In the genomic region with DNA sequence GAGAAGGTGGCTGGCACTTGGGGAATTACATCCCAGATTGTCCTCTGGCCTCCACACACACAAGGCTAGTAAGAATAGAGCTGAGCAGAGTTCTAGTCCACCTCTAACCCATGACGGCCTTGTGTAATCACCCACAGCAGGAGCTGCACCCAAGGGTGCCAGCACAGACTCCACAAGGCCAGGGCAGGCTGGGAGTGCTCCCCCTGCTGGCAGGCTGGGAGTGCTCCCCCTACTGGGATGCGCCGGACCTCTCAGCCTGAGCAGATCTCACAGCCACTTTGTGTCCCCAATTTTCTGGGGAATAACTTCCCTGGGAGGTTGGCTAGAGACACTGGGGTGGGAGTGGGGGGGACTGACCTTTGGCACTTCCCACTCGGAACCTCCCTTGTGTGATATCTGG, we compare ENCODE assay signal across 8 mouse cellular contexts.
A peak's percentile ranks its signal among the peaks of the same experiment; 100 is the strongest.
DNase-seq lines count a peak whose midpoint lies in the region; ATAC-seq and TF ChIP-seq lines count a peak whose summit lies in the region.

No protein-coding gene starts in this region.

- no peak for ATAC-seq in hindbrain, embryonic 11.5 days (ENCODE audit: low FRiP score)
- ATAC-seq in hindbrain, embryonic 12.5 days (ENCODE audit: low FRiP score), result no peak

- WGBS in hindbrain, embryonic 11.5 days, result 26% methylated on average over 4 of the region's 4 CpGs
- 16% methylated on average over 4 of the region's 4 CpGs for WGBS in hindbrain, embryonic 12.5 days
- WGBS in olfactory bulb, adult 2 months, result 24% methylated on average over 4 of the region's 4 CpGs

- no peaks in the 10 kb centered on the region for H3K4me1 ChIP-seq in hindbrain, embryonic 11.5 days (replicated peaks; ENCODE audit: control insufficient read depth, insufficient read depth, low read length)
- no peaks in the 10 kb centered on the region for H3K4me1 ChIP-seq in hindbrain, embryonic 12.5 days
- no peaks in the 10 kb centered on the region for H3K4me1 ChIP-seq in bone marrow macrophage, adult 2 months (ENCODE audit: control insufficient read depth, insufficient read depth, low read length)
- H3K4me1 ChIP-seq in olfactory bulb, adult 2 months (ENCODE audit: control insufficient read depth, insufficient read depth, low read length), result no peaks in the 10 kb centered on the region

- H3K36me3 ChIP-seq in hindbrain, embryonic 11.5 days (ENCODE audit: control insufficient read depth, insufficient read depth, low read length), result no peaks in the 10 kb centered on the region
- H3K36me3 ChIP-seq in hindbrain, embryonic 12.5 days, result no peaks in the 10 kb centered on the region

- no peaks in the 10 kb centered on the region for H3K27me3 ChIP-seq in hindbrain, embryonic 11.5 days (ENCODE audit: control insufficient read depth, insufficient read depth, low read length)
- 0 out of 2 replicates have a peak, but pooled peaks cover 7% of the 10 kb centered on the region for H3K27me3 ChIP-seq in hindbrain, embryonic 12.5 days

- TF ChIP-seq CTCF in bone marrow macrophage, adult 2 months (IDR thresholded peaks at IDR 0.05; ENCODE audit: low read depth, low read length), result peak; percentile 82
- peak; percentile 89 for TF ChIP-seq CTCF in olfactory bulb, adult 2 months (IDR thresholded peaks at IDR 0.05; ENCODE audit: insufficient read depth, low read depth, low read length)

- TF ChIP-seq POLR2A in bone marrow macrophage, adult 2 months (IDR thresholded peaks at IDR 0.05; ENCODE audit: borderline replicate concordance, low read depth, low read length), result no peak
- TF ChIP-seq POLR2A in olfactory bulb, adult 2 months (IDR thresholded peaks at IDR 0.05; ENCODE audit: insufficient read depth, low read depth, low read length), result no peak

- H3K4me3 ChIP-seq in hindbrain, embryonic 11.5 days (ENCODE audit: low read depth, low read length), result no peak overlapping the region
- H3K4me3 ChIP-seq in hindbrain, embryonic 12.5 days, result no peak overlapping the region
- no peak overlapping the region for H3K4me3 ChIP-seq in bone marrow macrophage, adult 2 months (ENCODE audit: insufficient read depth, low read length)
- no peak overlapping the region for H3K4me3 ChIP-seq in olfactory bulb, adult 2 months (ENCODE audit: insufficient read depth, low read depth, low read length)

- H3K9me3 ChIP-seq in hindbrain, embryonic 11.5 days (ENCODE audit: control insufficient read depth, low read length), result no peaks in the 10 kb centered on the region
- H3K9me3 ChIP-seq in hindbrain, embryonic 12.5 days (replicated peaks), result no peaks in the 10 kb centered on the region

- peak; percentile 51 for DNase-seq in hindbrain, embryonic 11.5 days (ENCODE audit: low spot score)
- DNase-seq in urinary bladder, postnatal 25 days (ENCODE audit: low spot score), result peak; percentile 63
- no peak for DNase-seq in urinary bladder, postnatal 4 days (ENCODE audit: low spot score in 2 of 2)
- peak; percentile 67 for DNase-seq in induced T-regulatory cell, adult 2 months (ENCODE audit: low read depth)
- DNase-seq in yolk sac, embryonic 10.5 days (ENCODE audit: low spot score), result no peak

- no peak overlapping the region for H3K27ac ChIP-seq in hindbrain, embryonic 11.5 days (ENCODE audit: low read depth, low read length)
- no peak overlapping the region for H3K27ac ChIP-seq in hindbrain, embryonic 12.5 days
- no peak overlapping the region for H3K27ac ChIP-seq in bone marrow macrophage, adult 2 months (ENCODE audit: insufficient read depth, low read depth, low read length)
- no peak overlapping the region for H3K27ac ChIP-seq in olfactory bulb, adult 2 months (ENCODE audit: insufficient read depth, low read depth, low read length)

- H3K9ac ChIP-seq in hindbrain, embryonic 11.5 days (ENCODE audit: low read depth, low read length), result no peak overlapping the region
- no peak overlapping the region for H3K9ac ChIP-seq in hindbrain, embryonic 12.5 days

- H3K4me2 ChIP-seq in hindbrain, embryonic 11.5 days (replicated peaks; ENCODE audit: low read depth, low read length), result no peak overlapping the region
- H3K4me2 ChIP-seq in hindbrain, embryonic 12.5 days (replicated peaks), result no peak overlapping the region

Comparison
In these comparisons a context has a peak if more than half of its experiments do, and no peak if none do; other contexts are left out.
1. DNase-seq: peak in hindbrain, embryonic 11.5 days (single experiment), urinary bladder, postnatal 25 days (single experiment) and induced T-regulatory cell, adult 2 months (single experiment); none in urinary bladder, postnatal 4 days (0 of 2) and yolk sac, embryonic 10.5 days (single experiment).